Mouse (Mus musculus): ENCODE results near the gene Dolpp1. TPM values are rescaled to one million over a fixed set of nuclear protein-coding genes. Genes with fewer than 3 reads are reported as not detected.

The Dolpp1 gene
- polyA plus RNA-seq, 1 experiment from 2014 or later: 15.4 TPM

GRCm38 (mm10) chr2:30418259-30418658, 26.2 kb downstream of the Dolpp1 start:
- no peak for DNase-seq (ENCODE audit: low read depth, low spot score)
- TF ChIP-seq CTCF (IDR thresholded peaks at IDR 0.05): no peak
- CTCF ChIA-PET: no interaction called here
- POLR2A ChIA-PET: no interaction called here
- no peaks in the 10 kb centered on the region for H3K27me3 ChIP-seq
- in situ Hi-C loops (cut with MboI; ENCODE audit: low pct_unique_long_range_greater_than_20kb): no loop called here
- ATAC-seq: no peak

GRCm38 (mm10) chr2:30419112-30419511, 27.1 kb downstream of the Dolpp1 start:
- no peaks in the 10 kb centered on the region for H3K27me3 ChIP-seq
- POLR2A ChIA-PET: no interaction called here
- ATAC-seq: no peak
- TF ChIP-seq CTCF (IDR thresholded peaks at IDR 0.05): no peak
- CTCF ChIA-PET: no interaction called here
- no peak for DNase-seq (ENCODE audit: low read depth, low spot score)
- in situ Hi-C loops (cut with MboI; ENCODE audit: low pct_unique_long_range_greater_than_20kb): no loop called here

- POLR2A ChIA-PET: interaction anchor here (1.0 to 1.7 kb wide), 2 partner anchors 12 to 26 kb away, joined by 3 read pairs; no protein-coding TSS in a partner anchor
- CTCF ChIA-PET: interaction anchor here (1.1 kb wide), 1 partner anchor 16 kb away, joined by 3 read pairs; no protein-coding TSS in a partner anchor
- no peak for TF ChIP-seq CTCF (IDR thresholded peaks at IDR 0.05)
- H3K27me3 ChIP-seq: no peaks in the 10 kb centered on the region
- in situ Hi-C loops (cut with MboI; ENCODE audit: low pct_unique_long_range_greater_than_20kb): no loop called here
- no peak for DNase-seq (ENCODE audit: low read depth, low spot score)
- ATAC-seq: no peak
Measured at GRCm38 (mm10) chr2:30421432-30421831, 29.4 kb downstream of the Dolpp1 start.

GRCm38 (mm10) chr2:30429156-30429555, 37.1 kb downstream of the Dolpp1 start:
- H3K27me3 ChIP-seq: no peaks in the 10 kb centered on the region
- no peak for ATAC-seq
- in situ Hi-C loops (cut with MboI; ENCODE audit: low pct_unique_long_range_greater_than_20kb): no loop called here
- no peak for TF ChIP-seq CTCF (IDR thresholded peaks at IDR 0.05)
- POLR2A ChIA-PET: no interaction called here
- no peak for DNase-seq (ENCODE audit: low read depth, low spot score)
- CTCF ChIA-PET: interaction anchor here (1.0 to 1.5 kb wide), 2 partner anchors 28 to 365 kb away, joined by 3 to 4 read pairs; no protein-coding TSS in a partner anchor

- no peak for TF ChIP-seq CTCF (IDR thresholded peaks at IDR 0.05)
- CTCF ChIA-PET: interaction anchor here (0.7 to 8.3 kb wide), 13 partner anchors 8 to 392 kb away, joined by 3 to 131 read pairs (median 4); no protein-coding TSS in a partner anchor
- POLR2A ChIA-PET: interaction anchor here (1.1 to 1.9 kb wide), 5 partner anchors 10 to 324 kb away, joined by 3 to 7 read pairs (median 4); no protein-coding TSS in a partner anchor
- ATAC-seq (peak; percentile 48), DNase-seq (ENCODE audit: low read depth, low spot score) (no peak)
- no peaks in the 10 kb centered on the region for H3K27me3 ChIP-seq
- in situ Hi-C loops (cut with MboI; ENCODE audit: low pct_unique_long_range_greater_than_20kb): loop anchor here (5.0 kb wide), 4 partner anchors 37 to 497 kb away; partner anchors contain the start of gene Ier5l
Measured at GRCm38 (mm10) chr2:30435326-30436155, 43.5 kb downstream of the Dolpp1 start.

GRCm38 (mm10) chr2:30436156-30436545, 44.1 kb downstream of the Dolpp1 start:
- ChIA-PET POLR2A (interaction anchor here (0.8 to 1.9 kb wide), 7 partner anchors 9 to 323 kb away, joined by 3 to 7 read pairs (median 4); no protein-coding TSS in a partner anchor), CTCF (interaction anchor here (0.7 to 8.3 kb wide), 13 partner anchors 9 to 391 kb away, joined by 3 to 131 read pairs (median 4); no protein-coding TSS in a partner anchor)
- DNase-seq (ENCODE audit: low read depth, low spot score): no peak
- in situ Hi-C loops (cut with MboI; ENCODE audit: low pct_unique_long_range_greater_than_20kb): loop anchor here (5.0 kb wide), 4 partner anchors 36 to 496 kb away; partner anchors contain the start of gene Ier5l
- TF ChIP-seq CTCF (IDR thresholded peaks at IDR 0.05): no peak
- ATAC-seq: no peak
- H3K27me3 ChIP-seq: no peaks in the 10 kb centered on the region

- DNase-seq (ENCODE audit: low read depth, low spot score): no peak
- POLR2A ChIA-PET: interaction anchor here (0.8 to 1.9 kb wide), 7 partner anchors 9 to 323 kb away, joined by 3 to 7 read pairs (median 4); no protein-coding TSS in a partner anchor
- CTCF ChIA-PET: interaction anchor here (0.7 to 8.3 kb wide), 11 partner anchors 10 to 358 kb away, joined by 3 to 131 read pairs (median 4); no protein-coding TSS in a partner anchor
- TF ChIP-seq CTCF (IDR thresholded peaks at IDR 0.05): no peak
- ATAC-seq: no peak
- H3K27me3 ChIP-seq: no peaks in the 10 kb centered on the region
- in situ Hi-C loops (cut with MboI; ENCODE audit: low pct_unique_long_range_greater_than_20kb): loop anchor here (5.0 kb wide), 4 partner anchors 35 to 495 kb away; partner anchors contain the start of gene Ier5l
Measured at GRCm38 (mm10) chr2:30436809-30437208, 44.8 kb downstream of the Dolpp1 start.

GRCm38 (mm10) chr2:30437791-30438190, 45.7 kb downstream of the Dolpp1 start:
- DNase-seq (ENCODE audit: low read depth, low spot score) (no peak), ATAC-seq (no peak)
- TF ChIP-seq CTCF (IDR thresholded peaks at IDR 0.05): no peak
- CTCF ChIA-PET: interaction anchor here (0.7 to 8.3 kb wide), 4 partner anchors 30 to 357 kb away, joined by 3 to 131 read pairs (median 4); no protein-coding TSS in a partner anchor
- in situ Hi-C loops (cut with MboI; ENCODE audit: low pct_unique_long_range_greater_than_20kb): loop anchor here (5.0 kb wide), 4 partner anchors 35 to 495 kb away; partner anchors contain the start of gene Ier5l
- POLR2A ChIA-PET: interaction anchor here (0.6 to 2.1 kb wide), 3 partner anchors 32 to 353 kb away, joined by 3 to 4 read pairs (median 3); no protein-coding TSS in a partner anchor
- H3K27me3 ChIP-seq: no peaks in the 10 kb centered on the region

- DNase-seq (ENCODE audit: low read depth, low spot score) (no peak), ATAC-seq (no peak)
- CTCF ChIA-PET: interaction anchor here (0.9 to 8.3 kb wide), 7 partner anchors 10 to 489 kb away, joined by 3 to 131 read pairs (median 4); no protein-coding TSS in a partner anchor
- no peaks in the 10 kb centered on the region for H3K27me3 ChIP-seq
- in situ Hi-C loops (cut with MboI; ENCODE audit: low pct_unique_long_range_greater_than_20kb): loop anchor here (5.0 kb wide), 4 partner anchors 33 to 493 kb away; partner anchors contain the start of gene Ier5l
- no peak for TF ChIP-seq CTCF (IDR thresholded peaks at IDR 0.05)
- POLR2A ChIA-PET: interaction anchor here (0.6 to 3.3 kb wide), 10 partner anchors 20 to 347 kb away, joined by 3 to 25 read pairs (median 4); partner anchors contain the start of genes Crat, Cstad, Ier5l and Ptpa
Measured at GRCm38 (mm10) chr2:30439631-30440030, 47.6 kb downstream of the Dolpp1 start.

- no peak for TF ChIP-seq CTCF (IDR thresholded peaks at IDR 0.05)
- ChIA-PET POLR2A (interaction anchor here (0.7 to 3.3 kb wide), 10 partner anchors 19 to 355 kb away, joined by 3 to 25 read pairs (median 6); partner anchors contain the start of gene Ier5l), CTCF (interaction anchor here (1.0 to 8.3 kb wide), 13 partner anchors 18 to 489 kb away, joined by 3 to 131 read pairs (median 4); no protein-coding TSS in a partner anchor)
- no peak for DNase-seq (ENCODE audit: low read depth, low spot score)
- ATAC-seq: no peak
- in situ Hi-C loops (cut with MboI; ENCODE audit: low pct_unique_long_range_greater_than_20kb): no loop called here
- no peaks in the 10 kb centered on the region for H3K27me3 ChIP-seq
Measured at GRCm38 (mm10) chr2:30440211-30440700, 48.2 kb downstream of the Dolpp1 start.
